Mouse (Mus musculus) G1E-ER4 (cell line): Measurements from ENCODE around the gene Elfn1. TPM values are rescaled to one million over a fixed set of nuclear protein-coding genes. Genes with fewer than 3 reads are reported as not detected.

Source experiments
- GATA1 ChIP-seq: IDR thresholded peaks from one replicate; pipeline ENCODE4 v1.8.0; 2012; ENCODE audit warnings: low read length, inconsistent platforms
- polyA plus RNA-seq: library from polyadenylated mRNA; stranded (reverse); fragments of >175 nt; gene quantifications from 2 replicates; pipeline ENCODE4 v1.2.3, GENCODE M21; 2012

Gene Elfn1
- not detected in 2 replicates for polyA plus RNA-seq

- TF ChIP-seq GATA1: no peak
Measured at GRCm38 (mm10) chr5:139907714-139908242, at the start of gene Elfn1. Elfn1 (plus strand) TSS chr5:139907943.

- TF ChIP-seq GATA1: no peak
Measured at GRCm38 (mm10) chr5:139860328-139861104, 47.2 kb upstream of the Elfn1 start.

- no peak for TF ChIP-seq GATA1
Measured at GRCm38 (mm10) chr5:139862759-139863158, 45.0 kb upstream of the Elfn1 start.

- no peak for TF ChIP-seq GATA1
Measured at GRCm38 (mm10) chr5:139870886-139871285, 36.9 kb upstream of the Elfn1 start.

GRCm38 (mm10) chr5:139871526-139871925 lies 36.2 kb upstream of the Elfn1 start:
- TF ChIP-seq GATA1: no peak

- no peak for TF ChIP-seq GATA1
Measured at GRCm38 (mm10) chr5:139877563-139877962, 30.2 kb upstream of the Elfn1 start.

GRCm38 (mm10) chr5:139879694-139880093 lies 28.0 kb upstream of the Elfn1 start:
- no peak for TF ChIP-seq GATA1

- no peak for TF ChIP-seq GATA1
Measured at GRCm38 (mm10) chr5:139881161-139881560, 26.6 kb upstream of the Elfn1 start.

- no peak for TF ChIP-seq GATA1
Measured at GRCm38 (mm10) chr5:139888624-139889023, 19.1 kb upstream of the Elfn1 start.

- no peak for TF ChIP-seq GATA1
Measured at GRCm38 (mm10) chr5:139889370-139889769, 18.4 kb upstream of the Elfn1 start.

- TF ChIP-seq GATA1: no peak
Measured at GRCm38 (mm10) chr5:139892326-139892994, 15.3 kb upstream of the Elfn1 start.

- TF ChIP-seq GATA1: no peak
Measured at GRCm38 (mm10) chr5:139892995-139893345, 14.8 kb upstream of the Elfn1 start.

GRCm38 (mm10) chr5:139894025-139894508 lies 13.7 kb upstream of the Elfn1 start:
- no peak for TF ChIP-seq GATA1

GRCm38 (mm10) chr5:139899044-139899443 lies 8.7 kb upstream of the Elfn1 start:
- TF ChIP-seq GATA1: no peak

- TF ChIP-seq GATA1: no peak
Measured at GRCm38 (mm10) chr5:139905121-139905520, 2.6 kb upstream of the Elfn1 start.

- TF ChIP-seq GATA1: no peak
Measured at GRCm38 (mm10) chr5:139906507-139906906, 1.2 kb upstream of the Elfn1 start.
